9 mouse cellular contexts compared by ENCODE assay signal in genomic region chr13:71959361-71960276, GRCm38 (mm10). TPM values are rescaled to one million over a fixed set of nuclear protein-coding genes. Genes with fewer than 3 reads are reported as not detected.
A peak's percentile ranks its signal among the peaks of the same experiment; 100 is the strongest.
DNase-seq lines count a peak whose midpoint lies in the region; ATAC-seq and TF ChIP-seq lines count a peak whose summit lies in the region.
"Had no signal": no experiment of that assay in that cellular context is flagged by ENCODE, and none has a peak within 500 bp of the region (broad histone marks: within the 10 kb centered on the region; RNA-seq: fewer than 3 reads in every experiment).

No protein-coding gene starts in this region.

- under 1% methylated on average over 76 of the region's 76 CpGs for WGBS in embryonic facial prominence, embryonic 10.5 days
- 3% methylated on average over 76 of the region's 76 CpGs for WGBS in hindbrain, embryonic 15.5 days
- WGBS in midbrain, embryonic 11.5 days: 2% methylated on average over 76 of the region's 76 CpGs

- intact Hi-C loops in left cerebral cortex, adult 2 months (cut with DNase I): loop anchor here (2.0 to 10.0 kb wide), 6 partner anchors 343 to 1303 kb away; partner anchors contain the start of gene Irx4

- H3K4me2 ChIP-seq in hindbrain, embryonic 15.5 days: peak overlapping the region; percentile 62
- peak overlapping the region; percentile 63 for H3K4me2 ChIP-seq in midbrain, embryonic 11.5 days

- DNase-seq in R1 (ENCODE audit: low read depth, low spot score): peak; percentile 69
- peak; percentile 78 for DNase-seq in embryonic facial prominence, embryonic 10.5 days (ENCODE audit: low spot score)
- DNase-seq in midbrain, embryonic 11.5 days (ENCODE audit: low spot score, missing footprints): peak; percentile 98
- no peak for DNase-seq in spleen, adult 18-20 months
- DNase-seq in thymus, postnatal 25 days: no peak
- DNase-seq in left cerebral cortex, adult 2 months (ENCODE audit: extremely low spot score in 1 of 2, low spot score in 2 of 2): no peak

- TF ChIP-seq CTCF in left cerebral cortex, adult 2 months (IDR thresholded peaks at IDR 0.05): no peak

- no peaks in the 10 kb centered on the region for H3K36me3 ChIP-seq in embryonic facial prominence, embryonic 10.5 days (replicated peaks)
- no peaks in the 10 kb centered on the region for H3K36me3 ChIP-seq in hindbrain, embryonic 15.5 days
- H3K36me3 ChIP-seq in midbrain, embryonic 11.5 days (ENCODE audit: control insufficient read depth, insufficient read depth, low read length): peaks cover 3% of the 10 kb centered on the region; the same call in 1 of the 2 replicates

- ATAC-seq in hindbrain, embryonic 15.5 days (ENCODE audit: low FRiP score, low read depth): 0 out of 2 replicates have a peak, but pooled peaks have one; percentile 7
- peak; percentile 8; the same call in 1 of the 2 replicates for ATAC-seq in midbrain, embryonic 11.5 days (ENCODE audit: low FRiP score)

- H3K4me1 ChIP-seq in embryonic facial prominence, embryonic 10.5 days: peaks cover 55% of the 10 kb centered on the region
- H3K4me1 ChIP-seq in hindbrain, embryonic 15.5 days (replicated peaks): peaks cover 32% of the 10 kb centered on the region
- H3K4me1 ChIP-seq in midbrain, embryonic 11.5 days (ENCODE audit: control insufficient read depth, insufficient read depth, low read length): peaks cover 42% of the 10 kb centered on the region

- peaks cover 97% of the 10 kb centered on the region for H3K27me3 ChIP-seq in embryonic facial prominence, embryonic 10.5 days (replicated peaks; ENCODE audit: low read depth, poor library complexity, severe bottlenecking)
- H3K27me3 ChIP-seq in hindbrain, embryonic 15.5 days: peaks cover 24% of the 10 kb centered on the region
- peaks cover 10% of the 10 kb centered on the region for H3K27me3 ChIP-seq in midbrain, embryonic 11.5 days (ENCODE audit: control insufficient read depth, insufficient read depth, low read length)

- peak overlapping the region; percentile 30; the same call in 1 of the 2 replicates for H3K27ac ChIP-seq in embryonic facial prominence, embryonic 10.5 days (replicated peaks)
- peak overlapping the region; percentile 64 for H3K27ac ChIP-seq in hindbrain, embryonic 15.5 days (replicated peaks)
- H3K27ac ChIP-seq in midbrain, embryonic 11.5 days (ENCODE audit: low read depth, low read length): peak overlapping the region; percentile 21; the same call in 1 of the 2 replicates
- H3K27ac ChIP-seq in left cerebral cortex, adult 2 months: no peak overlapping the region

- H3K4me3 ChIP-seq in embryonic facial prominence, embryonic 10.5 days: peak overlapping the region; percentile 67
- peak overlapping the region; percentile 46 for H3K4me3 ChIP-seq in hindbrain, embryonic 15.5 days
- H3K4me3 ChIP-seq in midbrain, embryonic 11.5 days (ENCODE audit: low read depth, low read length): peak overlapping the region; percentile 95
- no peak overlapping the region for H3K4me3 ChIP-seq in left cerebral cortex, adult 2 months
- H3K4me3 ChIP-seq: megakaryocyte, embryonic 14.5 days had no signal

- H3K9ac ChIP-seq in hindbrain, embryonic 15.5 days: peak overlapping the region; percentile 44
- peak overlapping the region; percentile 98 for H3K9ac ChIP-seq in midbrain, embryonic 11.5 days (ENCODE audit: low read length)

- no peaks in the 10 kb centered on the region for H3K9me3 ChIP-seq in embryonic facial prominence, embryonic 10.5 days
- H3K9me3 ChIP-seq in hindbrain, embryonic 15.5 days: no peaks in the 10 kb centered on the region
- no peaks in the 10 kb centered on the region for H3K9me3 ChIP-seq in midbrain, embryonic 11.5 days (ENCODE audit: control insufficient read depth, low read length)

RNA-seq across cellular contexts. Expression of gene Irx1, which starts 3.9 kb away (rescaled TPM):
- polyA plus RNA-seq in embryonic facial prominence, embryonic 10.5 days (2016; fragmentation: Nextera tagmentation; extraction: Ambion mirVana): 0.72 and 1.2 TPM in 2 replicates
- 8.5 and 8.7 TPM in 2 replicates for polyA plus RNA-seq in hindbrain, embryonic 15.5 days (2015; fragmentation: Nextera tagmentation; extraction: Ambion mirVana)
- 6.5 and 6.7 TPM in 2 replicates for polyA plus RNA-seq in midbrain, embryonic 11.5 days (2014; fragmentation: Nextera tagmentation; extraction: Ambion mirVana)
- total RNA-seq in left cerebral cortex, adult 2 months (2021): under 1 TPM; 0.27 to 0.87 TPM
- total RNA-seq: common myeloid progenitor, adult 5-6 weeks had no signal

Comparison
In these comparisons a context has a peak if more than half of its experiments do, and no peak if none do; other contexts are left out.
1. DNase-seq: peak in R1 (single experiment), embryonic facial prominence, embryonic 10.5 days (single experiment) and midbrain, embryonic 11.5 days (single experiment); none in spleen, adult 18-20 months (0 of 2), thymus, postnatal 25 days (single experiment) and left cerebral cortex, adult 2 months (0 of 2).